Mouse (Mus musculus) ES-Bruce4 (cell line): Measurements from ENCODE around the gene Flad1.

ENCODE experiments used
- CTCF ChIP-seq: IDR thresholded peaks from one replicate; pipeline ENCODE4 v1.8.1; 2011; ENCODE audit warnings: low read depth, low read length
- EP300 ChIP-seq: IDR thresholded peaks from 2 replicates; pipeline ENCODE4 v1.6.1; 2011; ENCODE audit warnings: low read depth, low read length; ENCODE audit not compliant: insufficient read depth
- POLR2A ChIP-seq: IDR thresholded peaks from one replicate; pipeline ENCODE4 v1.8.1; 2011; ENCODE audit warnings: low read length; ENCODE audit not compliant: insufficient read depth

- TF ChIP-seq CTCF (peak; percentile 31), POLR2A (no peak), EP300 (no peak)
Measured at GRCm38 (mm10) chr3:89408448-89408847, 3.2 kb downstream of the Flad1 start.
